Mouse (Mus musculus) small intestine, adult 2 months (tissue): ENCODE measurements around the gene Prss57.

ENCODE experiments used
- CTCF ChIP-seq: fragments of 200-500 bp; IDR thresholded peaks from 2 replicates; pipeline ENCODE4 v1.5.1; 2012; ENCODE audit warnings: low read depth, mild to moderate bottlenecking, control low read depth, inconsistent platforms, low read length, moderate library complexity, mixed read lengths; ENCODE audit not compliant: insufficient replicate concordance, insufficient read length; ENCODE audit errors: extremely low read depth
- POLR2A ChIP-seq: fragments of 200-500 bp; IDR thresholded peaks from 2 replicates; pipeline ENCODE4 v1.6.1; 2012; ENCODE audit warnings: low read depth, mild to moderate bottlenecking, control low read depth, inconsistent platforms, low read length, moderate library complexity

DNA sequence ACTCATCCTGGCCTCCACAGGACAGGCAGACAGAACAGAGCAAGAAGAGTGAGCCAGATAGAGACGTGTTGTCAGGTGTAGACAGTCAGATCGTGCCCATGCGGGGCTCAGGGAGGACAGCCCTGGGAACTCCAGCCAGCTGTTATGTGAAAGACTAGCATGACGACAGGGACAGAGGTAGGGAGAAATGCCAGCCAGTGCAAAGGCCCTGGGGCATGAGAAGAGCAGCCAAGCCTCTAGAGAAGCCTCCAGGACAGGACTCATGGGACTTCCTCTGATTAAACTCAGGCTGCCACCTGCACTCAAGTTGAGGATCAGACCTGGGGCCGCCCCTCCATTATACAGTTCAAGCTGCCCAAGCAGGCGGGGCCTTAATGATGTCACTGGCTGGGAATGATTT is 42.3 kb downstream of the Prss57 start:
- TF ChIP-seq CTCF, result no peak
- TF ChIP-seq POLR2A, result no peak
